Mouse (Mus musculus): ENCODE data around the gene Zfp36.

The Zfp36 gene

GRCm38 (mm10) chr7:28370051-28370450, 10.0 kb downstream of the Zfp36 start:
- no peak for DNase-seq (ENCODE audit: low spot score in 2 of 2)

DNA sequence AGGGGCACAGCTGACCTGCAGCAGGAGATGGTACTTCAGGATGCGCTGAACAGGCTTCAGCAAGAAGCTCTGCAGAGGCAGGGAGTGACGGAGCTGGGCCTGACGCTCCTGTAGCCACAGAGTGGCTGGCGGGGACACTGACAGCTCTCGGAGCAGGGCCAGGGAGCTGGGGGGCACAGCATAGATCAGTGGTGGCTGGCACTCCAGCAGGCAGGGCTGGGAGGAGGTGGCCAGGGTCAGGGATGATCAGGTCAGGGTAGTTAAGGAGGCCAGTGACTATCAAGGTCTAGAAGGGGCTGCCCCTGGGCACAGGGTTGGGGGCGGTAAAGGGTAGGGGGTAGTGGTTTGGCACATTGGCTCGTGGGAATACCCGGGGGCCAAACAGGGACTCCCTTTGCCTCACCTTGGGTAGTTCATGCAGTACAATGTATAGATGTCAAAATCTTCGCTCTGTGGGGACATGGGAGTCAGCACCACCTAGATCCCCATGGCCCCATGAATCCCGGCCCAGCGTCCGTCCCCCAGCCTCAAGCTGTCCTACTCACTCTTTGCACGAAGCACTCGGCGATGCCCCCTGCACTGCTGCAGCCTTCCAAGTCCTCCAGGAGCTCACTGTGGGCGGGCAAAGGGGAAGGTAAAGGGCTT, 11.7 kb downstream of the Zfp36 start:
- no peak for DNase-seq (ENCODE audit: low spot score in 2 of 2)

- no peak for DNase-seq (ENCODE audit: low spot score in 2 of 2)
These were observed 12.3 kb downstream of the Zfp36 start for GRCm38 (mm10) chr7:28367663-28368275.

DNA sequence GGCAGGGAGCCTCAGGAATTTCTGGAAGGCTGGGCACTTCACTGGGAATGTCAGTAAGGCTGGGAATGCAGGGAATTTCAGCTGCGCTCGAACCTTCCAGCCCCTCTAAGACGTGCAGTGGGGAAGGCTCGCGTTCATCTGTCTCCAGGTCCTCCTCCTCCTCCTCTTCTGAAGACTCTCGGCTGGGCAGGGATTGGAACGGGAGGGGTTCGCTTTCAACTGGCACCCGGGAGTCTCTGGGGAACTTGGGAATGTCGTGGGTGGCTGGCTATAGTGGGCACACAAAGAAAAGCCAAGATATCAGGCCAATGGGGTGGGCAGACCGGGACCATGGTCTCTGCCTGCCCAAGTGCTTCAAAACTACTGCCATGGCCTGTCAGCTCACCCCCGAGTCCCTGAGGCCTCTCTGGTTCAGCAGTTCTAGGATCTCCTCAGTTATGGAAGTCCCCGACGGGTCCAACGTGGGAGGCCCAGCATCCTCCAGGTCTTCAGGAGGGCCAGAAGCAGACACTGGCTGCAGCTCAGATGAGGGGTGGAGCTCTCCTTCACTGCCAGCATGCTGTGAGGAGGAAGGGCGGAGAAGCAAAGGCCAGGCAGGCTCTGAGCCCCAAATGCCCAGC, 17.5 kb downstream of the Zfp36 start:
- no peak for DNase-seq (ENCODE audit: low spot score in 2 of 2)

- DNase-seq (ENCODE audit: low spot score in 2 of 2), result no peak
These were observed 18.3 kb downstream of the Zfp36 start for GRCm38 (mm10) chr7:28361647-28362341.

GRCm38 (mm10) chr7:28360291-28360690, 19.8 kb downstream of the Zfp36 start:
- no peak for DNase-seq (ENCODE audit: low spot score in 2 of 2)

DNA sequence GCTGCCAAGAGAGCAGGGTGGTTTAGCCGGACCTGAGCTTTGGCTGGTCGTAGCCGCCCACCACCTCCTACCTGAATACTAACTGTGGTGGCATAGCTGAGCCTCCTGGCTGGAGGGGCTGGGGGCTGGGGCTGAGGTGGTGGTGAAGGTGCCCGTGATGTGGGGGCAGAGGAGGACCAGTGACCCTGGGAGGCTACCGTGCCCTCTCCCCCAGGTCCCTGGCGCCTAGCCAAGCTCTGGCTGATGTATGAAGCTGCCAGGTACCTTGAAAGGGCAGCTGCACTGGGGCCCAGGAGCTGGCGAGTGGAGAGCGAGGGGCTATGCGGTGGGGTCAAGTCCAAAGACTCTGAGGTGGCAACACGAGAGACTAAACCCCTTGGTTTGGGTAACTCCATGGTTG, 20.2 kb downstream of the Zfp36 start:
- DNase-seq (ENCODE audit: low spot score in 2 of 2), result no peak

DNA sequence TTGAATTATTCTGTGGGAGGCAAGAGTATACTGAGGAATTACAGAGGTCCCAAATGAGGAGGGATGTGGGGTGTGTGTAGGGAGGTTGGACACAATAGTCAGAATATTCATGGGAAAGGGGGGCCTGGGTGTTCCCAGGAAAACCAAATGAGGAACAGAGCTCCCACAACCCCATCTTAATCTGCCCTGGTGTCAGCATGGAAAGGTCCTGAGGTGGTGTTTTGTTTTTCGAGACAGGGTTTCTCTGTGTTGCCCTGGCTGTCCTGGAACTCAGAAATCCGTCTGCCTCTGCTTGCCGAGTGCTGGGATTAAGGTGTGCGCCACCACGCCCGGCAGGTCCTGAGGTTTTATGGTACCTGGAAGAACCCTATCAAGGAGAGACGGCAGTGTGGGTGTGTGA, 21.6 kb downstream of the Zfp36 start:
- DNase-seq (ENCODE audit: low spot score in 2 of 2), result no peak

DNA sequence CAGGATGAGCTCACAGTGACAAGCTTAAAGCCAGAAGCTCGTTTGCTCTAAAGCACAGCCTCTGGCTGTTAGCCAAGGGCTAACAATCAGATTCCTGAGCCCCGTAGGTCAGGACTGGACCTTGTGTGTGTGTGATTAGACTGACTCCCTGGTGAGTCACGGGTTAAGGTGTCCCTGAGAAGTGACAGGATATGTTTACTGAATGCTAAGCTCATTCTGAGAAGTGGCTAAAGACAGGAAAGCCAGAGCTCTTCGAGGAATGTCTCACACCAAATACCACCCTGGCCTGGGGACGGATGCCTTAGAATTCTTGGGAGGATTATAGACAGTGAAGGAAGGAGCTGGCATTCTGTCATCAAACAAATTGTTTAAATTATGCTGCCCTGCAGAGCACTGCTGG, 22.1 kb downstream of the Zfp36 start:
- no peak for DNase-seq (ENCODE audit: low spot score in 2 of 2)

GRCm38 (mm10) chr7:28356981-28357380, 23.1 kb downstream of the Zfp36 start:
- peak; percentile 71 to 79 for DNase-seq (ENCODE audit: low spot score in 2 of 2)

GRCm38 (mm10) chr7:28355221-28355620, 24.8 kb downstream of the Zfp36 start:
- DNase-seq (ENCODE audit: low spot score in 2 of 2), result no peak

DNA sequence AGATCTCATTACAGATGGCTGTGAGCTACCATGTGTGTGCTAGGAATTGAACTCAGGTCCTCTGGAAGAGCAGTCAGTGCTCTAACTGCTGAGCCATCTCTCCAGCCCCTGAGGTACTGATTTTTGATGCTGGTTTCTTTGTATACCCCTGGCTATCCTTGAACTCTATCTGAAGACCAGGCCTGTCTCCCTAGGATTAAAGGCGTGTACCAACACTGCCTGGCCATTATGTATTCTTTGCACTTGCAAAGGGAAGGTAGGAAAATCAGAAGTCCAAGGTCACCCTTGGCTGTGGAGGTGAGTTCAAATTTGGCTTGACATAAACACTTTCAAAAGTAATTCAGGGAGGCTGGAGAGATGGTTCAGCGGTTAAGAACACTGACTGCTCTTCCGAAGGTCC, 25.5 kb downstream of the Zfp36 start:
- no peak for DNase-seq (ENCODE audit: low spot score in 2 of 2)

GRCm38 (mm10) chr7:28354113-28354581, 25.9 kb downstream of the Zfp36 start:
- no peak for DNase-seq (ENCODE audit: low spot score in 2 of 2)

- no peak for DNase-seq (ENCODE audit: low spot score in 2 of 2)
These were observed 26.8 kb downstream of the Zfp36 start for GRCm38 (mm10) chr7:28353267-28353666.

DNA sequence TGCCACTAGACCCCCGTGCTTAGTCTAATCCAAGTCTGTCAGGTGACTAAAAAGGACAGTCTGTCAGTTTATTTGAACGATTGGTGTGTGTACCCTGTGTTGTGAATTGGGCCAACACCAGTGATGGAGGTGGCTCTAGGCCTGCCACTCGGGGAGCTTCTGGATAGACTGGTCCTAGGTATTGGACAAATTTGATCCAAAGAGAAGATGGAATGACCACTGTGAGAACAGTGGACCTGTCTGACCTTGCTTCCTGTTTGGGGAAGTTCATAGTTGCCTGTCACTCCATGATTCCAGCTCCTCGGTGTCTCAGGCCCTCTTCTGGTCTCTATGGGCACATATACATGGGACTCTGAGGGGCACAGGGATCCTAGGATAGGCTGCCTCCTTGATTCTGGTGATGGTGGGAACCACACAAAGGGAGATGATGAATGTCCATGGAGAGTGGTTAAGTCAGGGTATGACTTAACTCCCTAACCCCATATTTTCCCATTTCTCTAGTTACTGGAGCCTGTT, 28.3 kb downstream of the Zfp36 start:
- DNase-seq (ENCODE audit: low spot score in 2 of 2), result no peak

- DNase-seq (ENCODE audit: low spot score in 2 of 2), result peak; percentile 97
These were observed 29.7 kb downstream of the Zfp36 start, which contains the start of gene Rps16 for GRCm38 (mm10) chr7:28350155-28350883. TSS of gene Rps16 (plus strand) at chr7:28350652.

- no peak for DNase-seq (ENCODE audit: low spot score in 2 of 2)
These were observed 31.5 kb downstream of the Zfp36 start for GRCm38 (mm10) chr7:28348601-28349000.

DNA sequence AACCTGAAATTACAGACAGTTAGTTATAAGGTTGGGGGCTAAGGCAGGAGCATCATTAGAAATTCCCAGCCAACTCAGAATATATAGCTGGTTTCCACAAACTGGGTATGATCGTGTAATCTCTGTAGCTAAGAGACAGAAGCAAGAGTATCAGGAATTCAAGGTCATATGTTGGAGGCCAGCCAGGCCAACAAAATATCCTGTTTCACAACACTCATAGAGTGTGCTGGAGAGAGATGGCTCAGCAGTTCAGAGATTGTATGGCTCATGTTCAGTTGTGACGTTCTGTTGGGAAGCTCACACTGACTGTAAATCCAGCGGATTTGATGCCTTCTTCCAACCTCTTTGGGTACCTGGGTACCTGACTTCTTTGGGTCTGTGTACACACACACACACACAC, 32.3 kb downstream of the Zfp36 start:
- no peak for DNase-seq (ENCODE audit: low spot score in 2 of 2)

- no peak for DNase-seq (ENCODE audit: low spot score in 2 of 2)
These were observed 35.4 kb downstream of the Zfp36 start for GRCm38 (mm10) chr7:28344637-28345036.

- no peak for DNase-seq (ENCODE audit: low spot score in 2 of 2)
These were observed 38.7 kb downstream of the Zfp36 start for GRCm38 (mm10) chr7:28341381-28341780.

- DNase-seq (ENCODE audit: low spot score in 2 of 2), result peak; percentile 62 to 78
These were observed 40.7 kb downstream of the Zfp36 start for GRCm38 (mm10) chr7:28339213-28339917.

Measured in heart, adult 9 months (tissue).